In genomic region chr11:107462478-107462877, GRCm38 (mm10) we compare ENCODE assay signal across 13 mouse cellular contexts. TPM values are rescaled to one million over a fixed set of nuclear protein-coding genes. Genes with fewer than 3 reads are reported as not detected.
DNase-seq lines count a peak whose midpoint lies in the region; ATAC-seq and TF ChIP-seq lines count a peak whose summit lies in the region.
"Had no signal": no experiment of that assay in that cellular context is flagged by ENCODE, and none has a peak within 500 bp of the region (broad histone marks: within the 10 kb centered on the region; RNA-seq: fewer than 3 reads in every experiment).

No protein-coding gene starts in this region.

- no peaks in the 10 kb centered on the region for H3K27me3 ChIP-seq in lung, postnatal 0 days (replicated peaks; ENCODE audit: insufficient read depth, low read length)
- H3K27me3 ChIP-seq in forebrain, embryonic 10.5 days (ENCODE audit: poor library complexity, severe bottlenecking), result no peaks in the 10 kb centered on the region
- H3K27me3 ChIP-seq: embryonic facial prominence, embryonic 12.5 days; hindbrain, embryonic 13.5 days had no signal

- no peak overlapping the region for H3K9ac ChIP-seq in lung, postnatal 0 days (replicated peaks; ENCODE audit: low read depth)
- H3K9ac ChIP-seq: embryonic facial prominence, embryonic 12.5 days; hindbrain, embryonic 13.5 days had no signal

- TF ChIP-seq EP300 in lung, postnatal 0 days (IDR thresholded peaks at IDR 0.05), result no peak

- ATAC-seq in CD4-positive, CD25-positive, alpha-beta regulatory T cell, adult 4 months, result no peak
- ATAC-seq in lung, postnatal 0 days, result no peak

- TF ChIP-seq CTCF in lung, postnatal 0 days (IDR thresholded peaks at IDR 0.05), result peak; percentile 46
- 0 out of 2 replicates have a peak, but pooled peaks have one; percentile 3 for TF ChIP-seq CTCF in cortical plate, adult 2 months (IDR thresholded peaks at IDR 0.05; ENCODE audit: extremely low read depth, insufficient read depth, low read length)

- peak; percentile 69 for DNase-seq in CD4-positive, CD25-positive, alpha-beta regulatory T cell, adult 2 months (ENCODE audit: low read depth, low spot score)
- DNase-seq in lung, postnatal 0 days (ENCODE audit: low spot score), result no peak
- DNase-seq in lung, adult 18-20 months, result no peak
- peak; percentile 58 for DNase-seq in thymus, postnatal 25 days
- no peak for DNase-seq in right cerebral cortex, postnatal 14 days
- DNase-seq in forebrain, embryonic 10.5 days (ENCODE audit: extremely low spot score, low spot score), result no peak
- DNase-seq: cerebellum, adult 11 months; lung, postnatal 14 days had no signal

- TF ChIP-seq POLR2A in cortical plate, adult 2 months (IDR thresholded peaks at IDR 0.05; ENCODE audit: extremely low read depth, insufficient read depth, low read length), result no peak

- H3K27ac ChIP-seq in lung, postnatal 0 days (ENCODE audit: low read length), result no peak overlapping the region
- no peak overlapping the region for H3K27ac ChIP-seq in cortical plate, adult 2 months (ENCODE audit: insufficient read depth, low read length)
- H3K27ac ChIP-seq in forebrain, embryonic 10.5 days, result no peak overlapping the region
- H3K27ac ChIP-seq: embryonic facial prominence, embryonic 12.5 days; hindbrain, embryonic 13.5 days had no signal

- no peaks in the 10 kb centered on the region for H3K9me3 ChIP-seq in lung, postnatal 0 days (ENCODE audit: low read length)
- H3K9me3 ChIP-seq in forebrain, embryonic 10.5 days, result no peaks in the 10 kb centered on the region
- H3K9me3 ChIP-seq: embryonic facial prominence, embryonic 12.5 days; hindbrain, embryonic 13.5 days had no signal

- 0 out of 2 replicates have a peak, but pooled peaks cover 3% of the 10 kb centered on the region for H3K4me1 ChIP-seq in lung, postnatal 0 days (ENCODE audit: insufficient read depth, low read depth, low read length)
- peaks cover 1% of the 10 kb centered on the region; the same call in 1 of the 2 replicates for H3K4me1 ChIP-seq in cortical plate, adult 2 months (ENCODE audit: control insufficient read depth, insufficient read depth, low read length)
- H3K4me1 ChIP-seq in forebrain, embryonic 10.5 days, result peaks cover 20% of the 10 kb centered on the region

- H3K4me3 ChIP-seq in lung, postnatal 0 days (ENCODE audit: low read depth, low read length), result no peak overlapping the region
- no peak overlapping the region for H3K4me3 ChIP-seq in cortical plate, adult 2 months (ENCODE audit: insufficient read depth, low read length)
- no peak overlapping the region for H3K4me3 ChIP-seq in forebrain, embryonic 10.5 days
- H3K4me3 ChIP-seq: embryonic facial prominence, embryonic 12.5 days; hindbrain, embryonic 13.5 days; myocyte had no signal

- no peak overlapping the region for H3K4me2 ChIP-seq in lung, postnatal 0 days (replicated peaks; ENCODE audit: low read depth, low read length)
- H3K4me2 ChIP-seq: embryonic facial prominence, embryonic 12.5 days; hindbrain, embryonic 13.5 days had no signal

- 91% methylated on average over 3 of the region's 3 CpGs for WGBS in lung, postnatal 0 days
- WGBS in forebrain, embryonic 10.5 days, result 91% methylated on average over 3 of the region's 3 CpGs

- H3K36me3 ChIP-seq in lung, postnatal 0 days (ENCODE audit: insufficient read depth, low read length), result no peaks in the 10 kb centered on the region
- peaks cover 46% of the 10 kb centered on the region for H3K36me3 ChIP-seq in forebrain, embryonic 10.5 days (replicated peaks)
- H3K36me3 ChIP-seq: embryonic facial prominence, embryonic 12.5 days; hindbrain, embryonic 13.5 days had no signal

RNA-seq across cellular contexts. Expression of gene Pitpnc1, which starts 8.0 kb away (rescaled TPM):
- polyA plus RNA-seq in CD4-positive, CD25-positive, alpha-beta regulatory T cell, adult 4 months (2017; shearing (Covaris generic)), result 100 to 1,000 TPM; 119 to 141 TPM
- polyA plus RNA-seq in lung, postnatal 0 days (2015; fragmentation: Nextera tagmentation; extraction: Ambion mirVana), result 16.3 and 22.2 TPM in 2 replicates
- polyA plus RNA-seq in cortical plate, adult 2 months (2012; rRNA removed), result 34.7 and 35.6 TPM in 2 replicates
- 26.8 and 32.0 TPM in 2 replicates for polyA plus RNA-seq in forebrain, embryonic 10.5 days (2016; fragmentation: Nextera tagmentation; extraction: Ambion mirVana)

RNA-seq across cellular contexts. Expression of gene Psmd12, which starts 16.8 kb away (rescaled TPM):
- 100 to 1,000 TPM; 106 to 112 TPM for polyA plus RNA-seq in CD4-positive, CD25-positive, alpha-beta regulatory T cell, adult 4 months (2017; shearing (Covaris generic))
- 92.6 TPM in 2 replicates for polyA plus RNA-seq in lung, postnatal 0 days (2015; fragmentation: Nextera tagmentation; extraction: Ambion mirVana)
- polyA plus RNA-seq in cortical plate, adult 2 months (2012; rRNA removed), result 56.7 and 57.3 TPM in 2 replicates
- polyA plus RNA-seq in forebrain, embryonic 10.5 days (2016; fragmentation: Nextera tagmentation; extraction: Ambion mirVana), result 231 and 246 TPM in 2 replicates

Comparison
In these comparisons a context has a peak if more than half of its experiments do, and no peak if none do; other contexts are left out.
1. DNase-seq: peak in CD4-positive, CD25-positive, alpha-beta regulatory T cell, adult 2 months (single experiment) and thymus, postnatal 25 days (single experiment); none in lung, postnatal 0 days (single experiment), lung, adult 18-20 months (0 of 2), right cerebral cortex, postnatal 14 days (single experiment) and forebrain, embryonic 10.5 days (single experiment).